Mouse (Mus musculus): ENCODE data around the gene Npepl1. TPM values are rescaled to one million over a fixed set of nuclear protein-coding genes. Genes with fewer than 3 reads are reported as not detected.

Npepl1 gene
- polyA plus RNA-seq, 1 experiment from 2014 or later = 20.4 TPM

DNA sequence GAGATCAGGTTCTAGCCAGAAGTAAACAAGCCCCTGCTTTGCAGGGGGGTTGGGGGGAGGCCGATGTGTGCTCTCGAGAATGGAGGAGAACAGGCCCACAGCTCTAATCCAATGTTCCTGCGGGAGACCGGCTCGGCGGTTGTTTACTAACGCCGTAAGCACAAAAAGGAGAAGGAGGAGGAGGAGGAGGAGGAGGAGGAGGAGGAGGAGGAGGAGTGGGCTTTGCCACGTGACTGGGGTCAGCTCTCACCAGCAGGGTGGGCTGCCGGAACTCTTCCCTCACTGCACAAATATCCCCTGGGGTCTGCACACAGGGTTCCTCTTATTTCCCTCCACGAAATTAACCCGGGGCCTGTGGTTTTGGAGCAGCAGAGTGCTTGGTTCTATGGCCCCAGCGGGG, 35.5 kb upstream of the Npepl1 start:
- Histone ChIP-seq H3K4me3 (replicated peaks; ENCODE audit: low read depth, low read length) (peak overlapping the region; percentile 66), H3K9me3 (ENCODE audit: control insufficient read depth, low read length) (no peaks in the 10 kb centered on the region), H3K4me1 (ENCODE audit: control insufficient read depth, insufficient read depth, low read length) (peaks cover 25% of the 10 kb centered on the region), H3K36me3 (ENCODE audit: control insufficient read depth, insufficient read depth, low read length) (no peaks in the 10 kb centered on the region), H3K9ac (replicated peaks; ENCODE audit: low read length) (peak overlapping the region; percentile 61), H3K4me2 (ENCODE audit: low read length) (peak overlapping the region; percentile 76), H3K27me3 (ENCODE audit: control insufficient read depth, insufficient read depth, low read length) (no peaks in the 10 kb centered on the region), H3K27ac (replicated peaks; ENCODE audit: low read depth, low read length) (peak overlapping the region; percentile 87)
- 0% methylated on average over 11 of the region's 13 CpGs for WGBS
- DNase-seq = peak; percentile 71
- peak; percentile 51 for ATAC-seq (ENCODE audit: low FRiP score, low TSS enrichment)

DNA sequence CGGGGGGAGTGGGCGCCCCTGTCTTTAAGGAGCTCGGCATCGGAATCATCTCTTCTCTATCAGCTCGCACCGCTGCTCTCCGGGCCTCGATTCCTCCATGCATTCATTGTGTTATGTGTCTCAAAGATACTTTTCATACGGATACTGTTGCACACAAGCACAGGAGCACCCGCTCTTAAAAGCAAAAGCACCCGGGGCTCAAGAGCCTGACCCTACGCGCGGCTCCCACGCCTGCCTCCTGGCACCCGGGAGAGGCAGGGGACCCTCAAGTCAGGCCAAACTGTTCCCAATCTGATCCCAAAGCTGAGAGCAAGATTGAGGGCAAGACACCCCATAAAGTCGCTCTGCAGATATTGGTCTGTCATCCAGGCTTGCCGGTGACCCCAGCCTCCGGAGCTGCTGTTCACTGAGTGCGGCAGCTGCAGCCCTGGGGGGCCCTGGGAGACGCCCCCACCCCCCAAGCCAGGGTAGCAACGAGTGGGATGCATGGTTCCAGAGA, 35.0 kb upstream of the Npepl1 start:
- DNase-seq (no peak), ATAC-seq (ENCODE audit: low FRiP score, low TSS enrichment) (no peak; the same call in 1 of the 2 replicates)
- no peaks in the 10 kb centered on the region for H3K36me3 ChIP-seq (ENCODE audit: control insufficient read depth, insufficient read depth, low read length)
- peak overlapping the region; percentile 87 for H3K27ac ChIP-seq (replicated peaks; ENCODE audit: low read depth, low read length)
- H3K4me1 ChIP-seq (ENCODE audit: control insufficient read depth, insufficient read depth, low read length) = peaks cover 25% of the 10 kb centered on the region
- H3K4me2 ChIP-seq (ENCODE audit: low read length) = peak overlapping the region; percentile 76
- peak overlapping the region; percentile 61 for H3K9ac ChIP-seq (replicated peaks; ENCODE audit: low read length)
- H3K9me3 ChIP-seq (ENCODE audit: control insufficient read depth, low read length) = no peaks in the 10 kb centered on the region
- WGBS = 2% methylated on average over 22 of the region's 22 CpGs
- peak overlapping the region; percentile 66 for H3K4me3 ChIP-seq (replicated peaks; ENCODE audit: low read depth, low read length)
- H3K27me3 ChIP-seq (ENCODE audit: control insufficient read depth, insufficient read depth, low read length) = no peaks in the 10 kb centered on the region

- H3K4me3 ChIP-seq (replicated peaks; ENCODE audit: low read depth, low read length) = peak within 1 kb of the TSS; percentile 66
- peak; percentile 92 for DNase-seq
- ATAC-seq (ENCODE audit: low FRiP score, low TSS enrichment) = peak; percentile 88
- peaks cover 32% of the 10 kb centered on the region for H3K4me1 ChIP-seq (ENCODE audit: control insufficient read depth, insufficient read depth, low read length)
- H3K27ac ChIP-seq (replicated peaks; ENCODE audit: low read depth, low read length) = peak within 1 kb of the TSS; percentile 87
- H3K9me3 ChIP-seq (ENCODE audit: control insufficient read depth, low read length) = no peaks in the 10 kb centered on the region
- peak within 1 kb of the TSS; percentile 76 for H3K9ac ChIP-seq (replicated peaks; ENCODE audit: low read length)
- H3K36me3 ChIP-seq (ENCODE audit: control insufficient read depth, insufficient read depth, low read length) = no peaks in the 10 kb centered on the region
- WGBS = 1% methylated on average over 32 of the region's 32 CpGs
- H3K4me2 ChIP-seq (ENCODE audit: low read length) = peak within 1 kb of the TSS; percentile 76
- no peaks in the 10 kb centered on the region for H3K27me3 ChIP-seq (ENCODE audit: control insufficient read depth, insufficient read depth, low read length)
Observed at GRCm38 (mm10) chr2:174075673-174076432, 34.3 kb upstream of the Npepl1 start, which contains the start of gene Stx16. Stx16 (plus strand) TSS chr2:174076308.

- WGBS = under 1% methylated on average over 22 of the region's 22 CpGs
- Histone ChIP-seq H3K4me2 (ENCODE audit: low read length) (peak overlapping the region; percentile 76), H3K4me1 (ENCODE audit: control insufficient read depth, insufficient read depth, low read length) (peaks cover 34% of the 10 kb centered on the region)
Observed at GRCm38 (mm10) chr2:174076433-174076824, 33.7 kb upstream of the Npepl1 start.

DNA sequence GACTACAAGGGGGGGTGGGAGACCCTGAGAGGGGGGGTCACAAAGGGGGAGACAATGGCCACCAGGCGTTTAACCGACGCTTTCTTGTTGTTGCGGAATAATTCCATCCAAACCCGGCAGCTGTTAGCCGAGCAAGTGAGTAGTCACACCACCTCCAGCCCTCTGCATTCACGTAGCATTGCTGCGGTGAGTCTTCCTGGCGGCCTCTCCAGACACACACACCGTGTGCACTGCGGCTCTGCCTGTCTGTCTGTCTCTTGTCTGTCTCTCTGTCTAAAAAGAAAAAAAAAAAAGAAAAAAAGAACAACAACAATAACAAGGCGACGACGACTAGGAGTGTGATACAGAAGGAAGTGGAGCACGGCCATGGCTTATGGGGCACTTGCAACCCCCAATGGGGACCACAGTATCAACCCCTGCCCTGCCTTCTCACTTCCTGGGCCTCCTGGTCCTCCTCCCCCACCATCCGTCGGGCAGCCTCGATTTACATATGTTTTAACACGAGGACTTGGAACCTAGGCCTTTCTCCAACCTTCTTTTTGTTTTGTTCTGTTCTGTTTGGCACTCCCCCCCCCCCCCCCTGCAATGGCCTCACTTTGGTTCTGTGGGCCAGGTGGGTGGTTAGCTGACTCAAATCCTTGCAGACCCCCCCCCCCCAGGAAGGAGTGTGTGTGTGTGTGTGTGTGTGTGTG, 33.0 kb upstream of the Npepl1 start:
- ATAC-seq (ENCODE audit: low FRiP score, low TSS enrichment) = no peak; the same call in 1 of the 2 replicates
- Histone ChIP-seq H3K9ac (replicated peaks; ENCODE audit: low read length) (peak overlapping the region; percentile 76), H3K36me3 (ENCODE audit: control insufficient read depth, insufficient read depth, low read length) (no peaks in the 10 kb centered on the region), H3K9me3 (ENCODE audit: control insufficient read depth, low read length) (no peaks in the 10 kb centered on the region), H3K4me3 (replicated peaks; ENCODE audit: low read depth, low read length) (peak overlapping the region; percentile 66), H3K4me1 (ENCODE audit: control insufficient read depth, insufficient read depth, low read length) (peaks cover 34% of the 10 kb centered on the region), H3K27me3 (ENCODE audit: control insufficient read depth, insufficient read depth, low read length) (no peaks in the 10 kb centered on the region), H3K4me2 (ENCODE audit: low read length) (peak overlapping the region; percentile 76), H3K27ac (replicated peaks; ENCODE audit: low read depth, low read length) (peak overlapping the region; percentile 87)
- DNase-seq = peak; percentile 45
- under 1% methylated on average over 19 of the region's 19 CpGs for WGBS

More at GRCm38 (mm10) chr2:174076433-174076824, 33.7 kb upstream of the Npepl1 start:
- no peak for DNase-seq
- peak overlapping the region; percentile 87 for H3K27ac ChIP-seq (replicated peaks; ENCODE audit: low read depth, low read length)
- peak; percentile 52 for ATAC-seq (ENCODE audit: low FRiP score, low TSS enrichment)
- H3K9me3 ChIP-seq (ENCODE audit: control insufficient read depth, low read length) = no peaks in the 10 kb centered on the region
- H3K4me3 ChIP-seq (replicated peaks; ENCODE audit: low read depth, low read length) = peak overlapping the region; percentile 66
- H3K36me3 ChIP-seq (ENCODE audit: control insufficient read depth, insufficient read depth, low read length) = no peaks in the 10 kb centered on the region
- H3K9ac ChIP-seq (replicated peaks; ENCODE audit: low read length) = peak overlapping the region; percentile 76
- H3K27me3 ChIP-seq (ENCODE audit: control insufficient read depth, insufficient read depth, low read length) = no peaks in the 10 kb centered on the region

DNA sequence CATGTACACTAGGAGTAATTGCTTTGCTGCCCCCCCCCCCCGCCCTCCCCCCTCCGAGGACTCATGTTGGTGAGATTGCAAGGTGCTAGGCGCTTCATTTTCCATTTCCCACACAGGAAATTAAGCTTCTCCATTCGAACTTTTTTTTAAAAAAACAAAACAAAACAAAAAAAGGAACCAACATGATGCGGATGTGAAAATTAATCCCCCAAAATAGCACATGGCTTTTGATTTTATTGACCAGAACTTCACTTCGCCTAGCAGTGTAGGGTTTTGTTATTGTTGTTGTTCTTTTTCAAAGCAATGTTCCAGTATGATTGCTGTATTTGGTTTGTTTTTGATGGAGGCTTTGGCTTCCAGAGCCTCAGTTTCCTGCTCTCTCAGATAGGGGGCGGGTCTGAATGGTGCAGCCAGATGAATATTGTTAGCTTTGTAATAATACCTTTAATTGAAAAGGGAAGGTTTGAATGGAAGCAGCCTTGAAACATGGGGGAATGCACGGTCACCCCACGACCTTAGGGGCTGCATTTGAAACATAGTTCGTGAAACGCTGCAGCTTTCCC, 32.3 kb upstream of the Npepl1 start:
- peak overlapping the region; percentile 66 for H3K4me3 ChIP-seq (replicated peaks; ENCODE audit: low read depth, low read length)
- peak; percentile 17 for DNase-seq
- 9% methylated on average over 11 of the region's 11 CpGs for WGBS
- peak overlapping the region; percentile 76; the same call in 1 of the 2 replicates for H3K9ac ChIP-seq (replicated peaks; ENCODE audit: low read length)
- no peaks in the 10 kb centered on the region for H3K27me3 ChIP-seq (ENCODE audit: control insufficient read depth, insufficient read depth, low read length)
- H3K4me2 ChIP-seq (ENCODE audit: low read length) = peak overlapping the region; percentile 76
- H3K9me3 ChIP-seq (ENCODE audit: control insufficient read depth, low read length) = no peaks in the 10 kb centered on the region
- no peaks in the 10 kb centered on the region for H3K36me3 ChIP-seq (ENCODE audit: control insufficient read depth, insufficient read depth, low read length)
- H3K27ac ChIP-seq (replicated peaks; ENCODE audit: low read depth, low read length) = peak overlapping the region; percentile 1; the same call in 1 of the 2 replicates
- peaks cover 38% of the 10 kb centered on the region for H3K4me1 ChIP-seq (ENCODE audit: control insufficient read depth, insufficient read depth, low read length)
- ATAC-seq (ENCODE audit: low FRiP score, low TSS enrichment) = no peak

DNA sequence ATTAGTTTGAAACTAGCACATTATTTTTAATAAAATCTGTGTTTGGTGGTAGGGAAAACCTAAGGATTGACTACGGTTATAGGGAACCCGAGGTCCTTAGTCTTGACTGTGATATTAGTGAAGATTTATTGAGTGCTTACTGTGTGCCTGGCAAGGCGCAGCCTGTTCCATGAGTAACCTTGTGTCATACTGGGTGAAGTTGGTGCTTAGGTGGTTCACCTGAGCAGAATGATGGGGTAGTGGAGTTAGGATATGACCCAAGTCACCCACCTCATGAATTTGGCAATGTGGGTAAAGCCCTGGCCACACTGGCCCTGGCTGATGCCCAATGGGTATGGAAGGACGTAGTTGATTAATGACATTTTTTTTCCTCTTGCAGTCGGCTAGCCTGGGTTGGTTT, 28.3 kb upstream of the Npepl1 start:
- H3K27ac ChIP-seq (replicated peaks; ENCODE audit: low read depth, low read length) = no peak overlapping the region
- 90% methylated on average over 5 of the region's 5 CpGs for WGBS
- H3K27me3 ChIP-seq (ENCODE audit: control insufficient read depth, insufficient read depth, low read length) = no peaks in the 10 kb centered on the region
- DNase-seq = no peak
- no peak overlapping the region for H3K4me2 ChIP-seq (ENCODE audit: low read length)
- no peak overlapping the region for H3K4me3 ChIP-seq (replicated peaks; ENCODE audit: low read depth, low read length)
- no peaks in the 10 kb centered on the region for H3K9me3 ChIP-seq (ENCODE audit: control insufficient read depth, low read length)
- H3K9ac ChIP-seq (replicated peaks; ENCODE audit: low read length) = no peak overlapping the region
- H3K36me3 ChIP-seq (ENCODE audit: control insufficient read depth, insufficient read depth, low read length) = no peaks in the 10 kb centered on the region
- no peak for ATAC-seq (ENCODE audit: low FRiP score, low TSS enrichment)
- H3K4me1 ChIP-seq (ENCODE audit: control insufficient read depth, insufficient read depth, low read length) = peaks cover 31% of the 10 kb centered on the region

- DNase-seq (no peak), ATAC-seq (ENCODE audit: low FRiP score, low TSS enrichment) (no peak)
- 87% methylated on average over 3 of the region's 3 CpGs for WGBS
- no peak overlapping the region for H3K4me2 ChIP-seq (ENCODE audit: low read length)
- H3K27ac ChIP-seq (replicated peaks; ENCODE audit: low read depth, low read length) = no peak overlapping the region
- H3K9ac ChIP-seq (replicated peaks; ENCODE audit: low read length) = no peak overlapping the region
- H3K27me3 ChIP-seq (ENCODE audit: control insufficient read depth, insufficient read depth, low read length) = no peaks in the 10 kb centered on the region
- no peak overlapping the region for H3K4me3 ChIP-seq (replicated peaks; ENCODE audit: low read depth, low read length)
- H3K36me3 ChIP-seq (ENCODE audit: control insufficient read depth, insufficient read depth, low read length) = no peaks in the 10 kb centered on the region
- H3K9me3 ChIP-seq (ENCODE audit: control insufficient read depth, low read length) = no peaks in the 10 kb centered on the region
- peaks cover 27% of the 10 kb centered on the region for H3K4me1 ChIP-seq (ENCODE audit: control insufficient read depth, insufficient read depth, low read length)
Observed at GRCm38 (mm10) chr2:174082380-174082918, 27.7 kb upstream of the Npepl1 start.

Measured in midbrain, embryonic 14.5 days (tissue).